9 mouse cellular contexts compared by ENCODE assay signal in genomic region chr13:23740910-23741309, GRCm38 (mm10). TPM values are rescaled to one million over a fixed set of nuclear protein-coding genes. Genes with fewer than 3 reads are reported as not detected.
DNase-seq lines count a peak whose midpoint lies in the region; ATAC-seq and TF ChIP-seq lines count a peak whose summit lies in the region.
"Had no signal": no experiment of that assay in that cellular context is flagged by ENCODE, and none has a peak within 500 bp of the region (broad histone marks: within the 10 kb centered on the region; RNA-seq: fewer than 3 reads in every experiment).

No protein-coding gene starts in this region.

- peaks cover 28% of the 10 kb centered on the region for H3K4me1 ChIP-seq in heart, embryonic 15.5 days (replicated peaks)
- H3K4me1 ChIP-seq in hindbrain, embryonic 11.5 days (replicated peaks; ENCODE audit: control insufficient read depth, insufficient read depth, low read length): 0 out of 2 replicates have a peak, but pooled peaks cover 3% of the 10 kb centered on the region
- peaks cover 5% of the 10 kb centered on the region; the same call in 1 of the 2 replicates for H3K4me1 ChIP-seq in liver, postnatal 0 days (ENCODE audit: insufficient read depth)

- WGBS in heart, embryonic 15.5 days: 52% methylated on average over 5 of the region's 5 CpGs
- WGBS in hindbrain, embryonic 11.5 days: 47% methylated on average over 5 of the region's 5 CpGs
- 49% methylated on average over 5 of the region's 5 CpGs for WGBS in liver, postnatal 0 days (ENCODE audit: insufficient replicate concordance)

- H3K4me3 ChIP-seq in heart, embryonic 15.5 days: peak overlapping the region; percentile 74
- no peak overlapping the region for H3K4me3 ChIP-seq in hindbrain, embryonic 11.5 days (ENCODE audit: low read depth, low read length)
- peak overlapping the region; percentile 72 for H3K4me3 ChIP-seq in liver, postnatal 0 days (ENCODE audit: low read depth, low read length)

- no peak overlapping the region for H3K9ac ChIP-seq in heart, embryonic 15.5 days
- H3K9ac ChIP-seq in hindbrain, embryonic 11.5 days (ENCODE audit: low read depth, low read length): peak overlapping the region; percentile 27; the same call in 1 of the 2 replicates
- peak overlapping the region; percentile 99 for H3K9ac ChIP-seq in liver, postnatal 0 days (replicated peaks)

- H3K9me3 ChIP-seq in heart, embryonic 15.5 days (replicated peaks): no peaks in the 10 kb centered on the region
- no peaks in the 10 kb centered on the region for H3K9me3 ChIP-seq in hindbrain, embryonic 11.5 days (ENCODE audit: control insufficient read depth, low read length)
- no peaks in the 10 kb centered on the region for H3K9me3 ChIP-seq in liver, postnatal 0 days (ENCODE audit: low read length)

- no peak for ATAC-seq in heart, embryonic 15.5 days (replicated peaks; ENCODE audit: insufficient number of reproducible peaks, insufficient read depth, low FRiP score, low read depth)
- ATAC-seq in hindbrain, embryonic 11.5 days (ENCODE audit: low FRiP score): no peak
- no peak for ATAC-seq in liver, postnatal 0 days
- ATAC-seq in cerebellum, adult (ENCODE audit: insufficient number of reproducible peaks, low FRiP score, low TSS enrichment): no peak
- no peak for ATAC-seq in granulocyte monocyte progenitor cell, adult 5-6 weeks (replicated peaks; ENCODE audit: poor library complexity, severe bottlenecking)

- intact Hi-C loops in heart, postnatal 36 days (cut with DNase I): loop anchor here (5.0 to 10.0 kb wide), 4 partner anchors 209 to 1916 kb away; partner anchors contain the start of genes Hist1h2af, Hist1h2ag, Hist1h2bj and Hist1h4h

- no peak for DNase-seq in heart, postnatal 36 days
- peak; percentile 23 for DNase-seq in NIH3T3 (ENCODE audit: low read depth)
- DNase-seq in hindbrain, embryonic 11.5 days (ENCODE audit: low spot score): no peak
- DNase-seq in liver, postnatal 0 days: no peak
- DNase-seq in testis, postnatal 10 days (ENCODE audit: low spot score): no peak
- DNase-seq: lung, postnatal 14 days had no signal

- TF ChIP-seq EP300 in liver, postnatal 0 days (IDR thresholded peaks at IDR 0.05; ENCODE audit: low read depth): no peak

- TF ChIP-seq CTCF in liver, postnatal 0 days (IDR thresholded peaks at IDR 0.05; ENCODE audit: low read depth): no peak

- peak overlapping the region; percentile 99 for H3K27ac ChIP-seq in heart, embryonic 15.5 days
- H3K27ac ChIP-seq in hindbrain, embryonic 11.5 days (ENCODE audit: low read depth, low read length): 0 out of 2 replicates have a peak overlapping the region, but pooled peaks have one; percentile 20
- peak overlapping the region; percentile 100 for H3K27ac ChIP-seq in liver, postnatal 0 days (ENCODE audit: low read depth)

- H3K36me3 ChIP-seq in heart, embryonic 15.5 days: no peaks in the 10 kb centered on the region
- no peaks in the 10 kb centered on the region for H3K36me3 ChIP-seq in hindbrain, embryonic 11.5 days (ENCODE audit: control insufficient read depth, insufficient read depth, low read length)
- no peaks in the 10 kb centered on the region for H3K36me3 ChIP-seq in liver, postnatal 0 days (replicated peaks; ENCODE audit: insufficient read depth, low read length)

- H3K27me3 ChIP-seq in heart, embryonic 15.5 days: no peaks in the 10 kb centered on the region
- no peaks in the 10 kb centered on the region for H3K27me3 ChIP-seq in hindbrain, embryonic 11.5 days (ENCODE audit: control insufficient read depth, insufficient read depth, low read length)
- no peaks in the 10 kb centered on the region for H3K27me3 ChIP-seq in liver, postnatal 0 days (ENCODE audit: insufficient read depth, low read length)

- H3K4me2 ChIP-seq in heart, embryonic 15.5 days: peak overlapping the region; percentile 97
- H3K4me2 ChIP-seq in hindbrain, embryonic 11.5 days (replicated peaks; ENCODE audit: low read depth, low read length): peak overlapping the region; percentile 96; the same call in 1 of the 2 replicates
- peak overlapping the region; percentile 86 for H3K4me2 ChIP-seq in liver, postnatal 0 days (ENCODE audit: low read depth, low read length)

RNA-seq across cellular contexts. Expression of gene Hist1h1c, which starts 2.3 kb away (rescaled TPM):
- polyA plus RNA-seq in heart, embryonic 15.5 days (2015; fragmentation: Nextera tagmentation; extraction: Ambion mirVana): 38.8 and 41.2 TPM in 2 replicates
- total RNA-seq in heart, postnatal 36 days (2021): 100 to 1,000 TPM; 186 to 225 TPM
- 14.9 and 16.7 TPM in 2 replicates for polyA plus RNA-seq in hindbrain, embryonic 11.5 days (2014; fragmentation: Nextera tagmentation; extraction: Ambion mirVana)
- 69.6 and 74.1 TPM in 2 replicates for polyA plus RNA-seq in liver, postnatal 0 days (2015; fragmentation: Nextera tagmentation; extraction: Ambion mirVana)
- total RNA-seq in granulocyte monocyte progenitor cell, adult 5-6 weeks (2014; fragmentation: Nextera tagmentation): 61.8 and 110 TPM in 2 replicates
- 737 and 810 TPM in 2 replicates for total RNA-seq in granulocyte monocyte progenitor cell, adult 5-6 weeks (2017)

RNA-seq across cellular contexts. Expression of gene Hist1h3c, which starts 4.5 kb away (rescaled TPM):
- polyA plus RNA-seq in heart, embryonic 15.5 days (2015; fragmentation: Nextera tagmentation; extraction: Ambion mirVana): 2.0 and 4.1 TPM in 2 replicates
- total RNA-seq in heart, postnatal 36 days (2021): 1 to 10 TPM; 6.5 to 9.3 TPM
- 10.7 and 11.3 TPM in 2 replicates for polyA plus RNA-seq in hindbrain, embryonic 11.5 days (2014; fragmentation: Nextera tagmentation; extraction: Ambion mirVana)
- polyA plus RNA-seq in liver, postnatal 0 days (2015; fragmentation: Nextera tagmentation; extraction: Ambion mirVana): 2.8 and 3.5 TPM in 2 replicates
- 24.5 and 38.0 TPM in 2 replicates for total RNA-seq in granulocyte monocyte progenitor cell, adult 5-6 weeks (2014; fragmentation: Nextera tagmentation)
- total RNA-seq in granulocyte monocyte progenitor cell, adult 5-6 weeks (2017): 507 and 886 TPM in 2 replicates

RNA-seq across cellular contexts. Expression of gene Hist1h2bb, which starts 5.6 kb away (rescaled TPM):
- 1.2 and 1.9 TPM in 2 replicates for polyA plus RNA-seq in heart, embryonic 15.5 days (2015; fragmentation: Nextera tagmentation; extraction: Ambion mirVana)
- 10 to 100 TPM in 1 of 2 experiments, 1 to 10 TPM in 1; 9.8 to 12.0 TPM for total RNA-seq in heart, postnatal 36 days (2021)
- 1.4 and 3.0 TPM in 2 replicates for polyA plus RNA-seq in hindbrain, embryonic 11.5 days (2014; fragmentation: Nextera tagmentation; extraction: Ambion mirVana)
- 1.6 and 2.7 TPM in 2 replicates for polyA plus RNA-seq in liver, postnatal 0 days (2015; fragmentation: Nextera tagmentation; extraction: Ambion mirVana)
- total RNA-seq in granulocyte monocyte progenitor cell, adult 5-6 weeks (2014; fragmentation: Nextera tagmentation): 155 and 176 TPM in 2 replicates
- 3,446 and 3,529 TPM in 2 replicates for total RNA-seq in granulocyte monocyte progenitor cell, adult 5-6 weeks (2017)

RNA-seq across cellular contexts. Expression of gene Hist1h2ab, which starts 10.0 kb away (rescaled TPM):
- polyA plus RNA-seq in heart, embryonic 15.5 days (2015; fragmentation: Nextera tagmentation; extraction: Ambion mirVana): 15.3 and 20.4 TPM in 2 replicates
- 10 to 100 TPM; 11.9 to 16.8 TPM for total RNA-seq in heart, postnatal 36 days (2021)
- 42.5 and 50.0 TPM in 2 replicates for polyA plus RNA-seq in hindbrain, embryonic 11.5 days (2014; fragmentation: Nextera tagmentation; extraction: Ambion mirVana)
- 46.5 and 47.4 TPM in 2 replicates for polyA plus RNA-seq in liver, postnatal 0 days (2015; fragmentation: Nextera tagmentation; extraction: Ambion mirVana)
- 9.2 and 31.4 TPM in 2 replicates for total RNA-seq in granulocyte monocyte progenitor cell, adult 5-6 weeks (2014; fragmentation: Nextera tagmentation)
- 1,996 and 2,074 TPM in 2 replicates for total RNA-seq in granulocyte monocyte progenitor cell, adult 5-6 weeks (2017)

RNA-seq across cellular contexts. Expression of gene Hist1h3b, which starts 11.2 kb away (rescaled TPM):
- 3.1 and 4.7 TPM in 2 replicates for polyA plus RNA-seq in heart, embryonic 15.5 days (2015; fragmentation: Nextera tagmentation; extraction: Ambion mirVana)
- total RNA-seq in heart, postnatal 36 days (2021): 10 to 100 TPM; 20.4 to 22.0 TPM
- 6.5 and 10.7 TPM in 2 replicates for polyA plus RNA-seq in hindbrain, embryonic 11.5 days (2014; fragmentation: Nextera tagmentation; extraction: Ambion mirVana)
- 10.2 and 16.0 TPM in 2 replicates for polyA plus RNA-seq in liver, postnatal 0 days (2015; fragmentation: Nextera tagmentation; extraction: Ambion mirVana)
- total RNA-seq in granulocyte monocyte progenitor cell, adult 5-6 weeks (2014; fragmentation: Nextera tagmentation): 92.5 and 158 TPM in 2 replicates
- 628 and 657 TPM in 2 replicates for total RNA-seq in granulocyte monocyte progenitor cell, adult 5-6 weeks (2017)

Comparison
In these comparisons a context has a peak if more than half of its experiments do, and no peak if none do; other contexts are left out.
1. H3K27ac ChIP-seq: peak in every context shown above with its lines; median percentile 100 in liver, postnatal 0 days; 99 in heart, embryonic 15.5 days; 20 in hindbrain, embryonic 11.5 days.